Mouse (Mus musculus) liver, postnatal 0 days (tissue): ENCODE data around the gene Rdm1. TPM values are rescaled to one million over a fixed set of nuclear protein-coding genes. Genes with fewer than 3 reads are reported as not detected.
"Not testable (repeated sequence)": the region's sequence is repeated elsewhere in the genome, so short reads cannot be mapped to it uniquely, and the experiment has no call there.

Experiments
- ATAC-seq: fragments of 200-750 bp; cut with Nextera tagmentation; 2 replicates; pipeline ENCODE4 v1.8.0; 2017; ENCODE audit warnings: mild to moderate bottlenecking, moderate library complexity
- DNase-seq: peaks from one replicate; pipeline ENCODE4 v3.0.0-alpha.2; 2016
- H3K27ac ChIP-seq: fragments of 300-500 bp; sonication (generic); 2 replicates; pipeline ENCODE4 v1.5.1; 2014; ENCODE audit warnings: antibody characterized with exemption, moderate library complexity, mild to moderate bottlenecking, low read depth
- H3K27me3 ChIP-seq: fragments of 300-500 bp; sonication (generic); 2 replicates; pipeline ENCODE4 v1.6.1; 2014; ENCODE audit warnings: low read length, control low read depth, mixed read lengths; ENCODE audit not compliant: insufficient read depth
- H3K36me3 ChIP-seq: fragments of 300-500 bp; sonication (generic); replicated peaks from 2 replicates; pipeline ENCODE4 v1.6.1; 2014; ENCODE audit warnings: mild to moderate bottlenecking, control low read depth, low read length, moderate library complexity, mixed read lengths; ENCODE audit not compliant: insufficient read depth
- H3K4me1 ChIP-seq: fragments of 300-500 bp; sonication (generic); 2 replicates; pipeline ENCODE4 v1.6.1; 2014; ENCODE audit warnings: antibody characterized with exemption, mild to moderate bottlenecking, control low read depth; ENCODE audit not compliant: insufficient read depth
- H3K4me2 ChIP-seq: fragments of 300-500 bp; sonication (generic); 2 replicates; pipeline ENCODE4 v1.6.1; 2014; ENCODE audit warnings: low read depth, mild to moderate bottlenecking, low read length, moderate library complexity, mixed read lengths
- H3K4me3 ChIP-seq: fragments of 300-500 bp; sonication (generic); 2 replicates; pipeline ENCODE4 v1.5.1; 2014; ENCODE audit warnings: low read depth, low read length
- H3K9ac ChIP-seq: fragments of 300-500 bp; sonication (generic); replicated peaks from 2 replicates; pipeline ENCODE4 v1.6.1; 2014; ENCODE audit warnings: mild to moderate bottlenecking, moderate library complexity
- H3K9me3 ChIP-seq: fragments of 300-500 bp; sonication (generic); 2 replicates; pipeline ENCODE4 v1.6.1; 2016; ENCODE audit warnings: mild to moderate bottlenecking, control low read depth, low read length, mixed read lengths
- CTCF ChIP-seq: sonication (generic); IDR thresholded peaks from 2 replicates; pipeline ENCODE4 v1.5.1; 2016; ENCODE audit warnings: antibody characterized with exemption, low read depth
- EP300 ChIP-seq: IDR thresholded peaks from 2 replicates; pipeline ENCODE4 v1.6.1; 2016; ENCODE audit warnings: antibody characterized with exemption, low read depth, mild to moderate bottlenecking
- WGBS: fragments of 180-500 bp; shearing (Covaris S2); extraction: QIAGEN DNeasy Blood & Tissue Kit; methylation state at CpG from one replicate; pipeline ENCODE4 v1.1.7; 2014; ENCODE audit not compliant: insufficient replicate concordance; 5-methylcytosine and 5-hydroxymethylcytosine counted together
- polyA plus RNA-seq: library from polyadenylated mRNA; unstranded; fragments of >200 nt; fragmentation: Nextera tagmentation; extraction: Ambion mirVana; gene quantifications from 2 replicates; pipeline ENCODE4 v1.2.1, GENCODE M21; 2015

The Rdm1 gene
- polyA plus RNA-seq, 1 experiment from 2014 or later: 7.4 TPM

- Histone ChIP-seq H3K36me3 (no peaks in the 10 kb centered on the region), H3K4me3 (no peak overlapping the region), H3K27me3 (no peaks in the 10 kb centered on the region), H3K27ac (no peak overlapping the region), H3K9me3 (no peaks in the 10 kb centered on the region), H3K4me1 (0 out of 2 replicates have a peak, but pooled peaks cover 7% of the 10 kb centered on the region), H3K9ac (no peak overlapping the region), H3K4me2 (no peak overlapping the region)
- no peak for TF ChIP-seq EP300
- no peak for TF ChIP-seq CTCF
- DNase-seq (no peak), ATAC-seq (no peak)
- 84% methylated on average over 4 of the region's 4 CpGs for WGBS
Observed at GRCm38 (mm10) chr11:101656356-101656755, 29.4 kb downstream of the Rdm1 start.

- Histone ChIP-seq H3K36me3 (no peaks in the 10 kb centered on the region), H3K4me1 (0 out of 2 replicates have a peak, but pooled peaks cover 7% of the 10 kb centered on the region), H3K9me3 (no peaks in the 10 kb centered on the region), H3K27ac (peak overlapping the region; percentile 90), H3K9ac (peak overlapping the region; percentile 72), H3K4me2 (peak overlapping the region; percentile 62), H3K27me3 (no peaks in the 10 kb centered on the region), H3K4me3 (0 out of 2 replicates have a peak overlapping the region, but pooled peaks have one; percentile 3)
- ATAC-seq: 0 out of 2 replicates have a peak, but pooled peaks have one; percentile 1
- 9% methylated on average over 3 of the region's 3 CpGs for WGBS
- no peak for DNase-seq
- no peak for TF ChIP-seq CTCF
- no peak for TF ChIP-seq EP300
Observed at GRCm38 (mm10) chr11:101657528-101657885, 30.5 kb downstream of the Rdm1 start.

- TF ChIP-seq EP300: 0 out of 2 replicates have a peak, but pooled peaks have one; percentile 60
- Histone ChIP-seq H3K9ac (peak overlapping the region; percentile 72), H3K4me3 (0 out of 2 replicates have a peak overlapping the region, but pooled peaks have one; percentile 3), H3K27ac (peak overlapping the region; percentile 90), H3K4me2 (peak overlapping the region; percentile 62)
- not testable (repeated sequence) for H3K4me1 ChIP-seq, H3K36me3 ChIP-seq, H3K9me3 ChIP-seq, H3K27me3 ChIP-seq
- WGBS: under 1% methylated on average over 38 of the region's 40 CpGs
- ATAC-seq: peak; percentile 86
- peak; percentile 87 for DNase-seq
Observed at GRCm38 (mm10) chr11:101657886-101658750, 31.1 kb downstream of the Rdm1 start.

- no peak for TF ChIP-seq EP300
- TF ChIP-seq CTCF: peak; percentile 87
- 0 out of 2 replicates have a peak overlapping the region, but pooled peaks have one; percentile 9 for H3K9ac ChIP-seq
- 0 out of 2 replicates have a peak overlapping the region, but pooled peaks have one; percentile 10 for H3K4me2 ChIP-seq
- H3K4me3 ChIP-seq: no peak overlapping the region
- peak; percentile 47 for ATAC-seq
- WGBS: 33% methylated on average over 10 of the region's 10 CpGs
- peak overlapping the region; percentile 67 for H3K27ac ChIP-seq
- no peaks in the 10 kb centered on the region for H3K27me3 ChIP-seq
- H3K4me1 ChIP-seq: peaks cover 16% of the 10 kb centered on the region; the same call in 1 of the 2 replicates
- no peaks in the 10 kb centered on the region for H3K9me3 ChIP-seq
- no peaks in the 10 kb centered on the region for H3K36me3 ChIP-seq
- DNase-seq: peak; percentile 83
Observed at GRCm38 (mm10) chr11:101658751-101659558, 32.0 kb downstream of the Rdm1 start.

- no peak overlapping the region for H3K27ac ChIP-seq
- no peaks in the 10 kb centered on the region for H3K36me3 ChIP-seq
- no peak overlapping the region for H3K9ac ChIP-seq
- H3K4me2 ChIP-seq: no peak overlapping the region
- no peak overlapping the region for H3K4me3 ChIP-seq
- no peak for TF ChIP-seq CTCF
- no peak for TF ChIP-seq EP300
- 70% methylated on average over 7 of the region's 7 CpGs for WGBS
- no peaks in the 10 kb centered on the region for H3K27me3 ChIP-seq
- ATAC-seq (no peak), DNase-seq (no peak)
- peaks cover 24% of the 10 kb centered on the region for H3K4me1 ChIP-seq
- H3K9me3 ChIP-seq: no peaks in the 10 kb centered on the region
Observed at GRCm38 (mm10) chr11:101661191-101661590, 34.2 kb downstream of the Rdm1 start.

GRCm38 (mm10) chr11:101661786-101662185 lies 34.8 kb downstream of the Rdm1 start:
- H3K4me2 ChIP-seq: no peak overlapping the region
- H3K27ac ChIP-seq: no peak overlapping the region
- no peak for DNase-seq
- TF ChIP-seq CTCF (no peak), EP300 (no peak)
- WGBS: 49% methylated on average over 5 of the region's 5 CpGs
- H3K9ac ChIP-seq: no peak overlapping the region
- H3K27me3 ChIP-seq: no peaks in the 10 kb centered on the region
- no peak overlapping the region for H3K4me3 ChIP-seq
- no peaks in the 10 kb centered on the region for H3K9me3 ChIP-seq
- no peak for ATAC-seq
- peaks cover under 1% of the 10 kb centered on the region; the same call in 1 of the 2 replicates for H3K36me3 ChIP-seq
- H3K4me1 ChIP-seq: peaks cover 27% of the 10 kb centered on the region
